Mouse (Mus musculus) thymus, adult 2 months (tissue): ENCODE results near the gene Mcrs1. TPM values are rescaled to one million over a fixed set of nuclear protein-coding genes. Genes with fewer than 3 reads are reported as not detected.

ENCODE experiments used
- DNase-seq: peaks from one replicate; pipeline ENCODE4 v3.0.0; 2021
- H3K27ac ChIP-seq: fragments of 200-500 bp; 2 replicates; pipeline ENCODE4 v1.5.1; 2012; ENCODE audit warnings: low read length, control low read depth; ENCODE audit not compliant: control insufficient read depth, insufficient read depth
- H3K27me3 ChIP-seq: fragments of 200-500 bp; 2 replicates; pipeline ENCODE4 v1.6.1; 2012; ENCODE audit warnings: mild to moderate bottlenecking, low read length, moderate library complexity, mixed read lengths; ENCODE audit not compliant: control insufficient read depth, insufficient read depth
- H3K36me3 ChIP-seq: fragments of 200-500 bp; 2 replicates; pipeline ENCODE4 v1.6.1; 2012; ENCODE audit warnings: mild to moderate bottlenecking, low read length, moderate library complexity; ENCODE audit not compliant: control insufficient read depth, insufficient read depth
- H3K4me1 ChIP-seq: fragments of 200-500 bp; replicated peaks from 2 replicates; pipeline ENCODE4 v1.6.1; 2012; ENCODE audit warnings: low read length; ENCODE audit not compliant: control insufficient read depth, insufficient read depth
- H3K4me3 ChIP-seq: fragments of 200-500 bp; 2 replicates; pipeline ENCODE4 v1.5.1; 2012; ENCODE audit warnings: mild to moderate bottlenecking, low read length, control low read depth, moderate library complexity; ENCODE audit not compliant: control insufficient read depth, insufficient read depth
- CTCF ChIP-seq: fragments of 200-500 bp; IDR thresholded peaks from 2 replicates; pipeline ENCODE4 v1.5.1; 2012; ENCODE audit warnings: mild to moderate bottlenecking, control low read depth, low read length, moderate library complexity, borderline replicate concordance; ENCODE audit not compliant: control insufficient read depth, poor library complexity, insufficient read depth; ENCODE audit errors: extremely low read depth
- POLR2A ChIP-seq: fragments of 200-500 bp; IDR thresholded peaks from 2 replicates; pipeline ENCODE4 v1.6.1; 2012; ENCODE audit warnings: mild to moderate bottlenecking, low read length, control low read depth, moderate library complexity; ENCODE audit not compliant: control insufficient read depth, poor library complexity, insufficient read depth; ENCODE audit errors: extremely low read depth
- WGBS: fragments of 180-500 bp; shearing (Covaris S2); methylation state at CpG from one replicate; pipeline ENCODE4 v1.1.7; 2018; 5-methylcytosine and 5-hydroxymethylcytosine counted together
- polyA plus RNA-seq: library from polyadenylated mRNA; depleted of rRNA; stranded (reverse); fragments of >200 nt; gene quantifications from 2 replicates; pipeline ENCODE4 v1.2.3, GENCODE M21; 2012; rRNA removed

Mcrs1 gene
- polyA plus RNA-seq, 1 experiment, result 131 TPM

GRCm38 (mm10) chr15:99217630-99218029, 34.1 kb downstream of the Mcrs1 start:
- Histone ChIP-seq H3K27ac (no peak overlapping the region), H3K4me3 (no peak overlapping the region), H3K4me1 (peaks cover 2% of the 10 kb centered on the region; the same call in 1 of the 2 replicates), H3K36me3 (no peaks in the 10 kb centered on the region), H3K27me3 (peaks cover 9% of the 10 kb centered on the region; the same call in 1 of the 2 replicates)
- TF ChIP-seq CTCF (no peak), POLR2A (no peak)
- WGBS, result 98% methylated on average over 4 of the region's 4 CpGs
- DNase-seq, result no peak

- no peaks in the 10 kb centered on the region; the same call in 1 of the 2 replicates for H3K27me3 ChIP-seq
- DNase-seq, result no peak
- H3K27ac ChIP-seq, result no peak overlapping the region
- no peak for TF ChIP-seq CTCF
- TF ChIP-seq POLR2A, result no peak
- no peaks in the 10 kb centered on the region for H3K36me3 ChIP-seq
- no peak overlapping the region for H3K4me3 ChIP-seq
- no peaks in the 10 kb centered on the region for H3K4me1 ChIP-seq
- 91% methylated on average over 11 of the region's 11 CpGs for WGBS
Observed at GRCm38 (mm10) chr15:99215741-99216463, 35.9 kb downstream of the Mcrs1 start.

DNA sequence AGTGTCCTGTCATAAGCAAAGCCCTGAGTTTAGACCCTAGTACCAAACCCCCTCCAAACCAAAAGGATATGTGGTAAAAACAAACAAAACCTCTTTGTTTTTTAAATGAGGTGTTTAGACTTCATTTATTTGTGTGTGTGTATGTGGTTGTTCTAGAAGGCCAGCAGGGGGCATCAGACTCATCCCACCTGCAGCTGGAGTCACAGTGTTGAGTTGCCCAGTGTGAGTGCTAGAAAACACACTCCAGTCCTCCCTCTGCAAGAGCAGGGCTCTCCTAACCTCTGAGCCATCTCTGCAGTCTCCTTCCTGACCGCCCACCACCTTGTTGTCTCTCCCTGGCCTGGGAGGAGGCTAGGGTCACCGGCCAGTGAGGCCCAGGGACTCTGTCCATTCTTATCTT, 36.8 kb downstream of the Mcrs1 start:
- TF ChIP-seq CTCF, result peak; percentile 55; the same call in 1 of the 2 replicates
- no peak for TF ChIP-seq POLR2A
- Histone ChIP-seq H3K27me3 (no peaks in the 10 kb centered on the region; the same call in 1 of the 2 replicates), H3K4me1 (no peaks in the 10 kb centered on the region), H3K36me3 (no peaks in the 10 kb centered on the region), H3K4me3 (no peak overlapping the region), H3K27ac (no peak overlapping the region)
- 94% methylated on average over 2 of the region's 2 CpGs for WGBS
- DNase-seq, result no peak

DNA sequence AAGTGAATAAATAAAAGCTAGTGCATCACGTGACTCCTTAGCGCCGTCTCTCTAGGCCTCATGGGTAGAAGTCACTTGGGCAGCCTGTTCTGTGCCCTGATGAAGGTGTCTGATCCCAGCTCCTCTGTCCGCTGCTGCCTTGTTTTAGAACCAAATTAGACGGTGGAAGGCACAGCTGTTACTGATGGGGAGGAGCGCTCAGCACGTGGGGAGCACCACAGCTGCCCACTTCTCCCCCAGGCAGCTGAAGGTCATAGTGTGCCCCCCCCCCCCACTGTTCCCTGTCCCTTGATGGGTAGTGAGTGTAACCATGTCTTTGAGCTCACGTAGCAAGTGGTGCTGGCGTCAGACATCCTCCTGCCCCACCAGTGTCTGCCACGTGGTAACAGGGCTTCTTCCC, 38.6 kb downstream of the Mcrs1 start:
- no peaks in the 10 kb centered on the region; the same call in 1 of the 2 replicates for H3K36me3 ChIP-seq
- WGBS, result 94% methylated on average over 10 of the region's 10 CpGs

DNA sequence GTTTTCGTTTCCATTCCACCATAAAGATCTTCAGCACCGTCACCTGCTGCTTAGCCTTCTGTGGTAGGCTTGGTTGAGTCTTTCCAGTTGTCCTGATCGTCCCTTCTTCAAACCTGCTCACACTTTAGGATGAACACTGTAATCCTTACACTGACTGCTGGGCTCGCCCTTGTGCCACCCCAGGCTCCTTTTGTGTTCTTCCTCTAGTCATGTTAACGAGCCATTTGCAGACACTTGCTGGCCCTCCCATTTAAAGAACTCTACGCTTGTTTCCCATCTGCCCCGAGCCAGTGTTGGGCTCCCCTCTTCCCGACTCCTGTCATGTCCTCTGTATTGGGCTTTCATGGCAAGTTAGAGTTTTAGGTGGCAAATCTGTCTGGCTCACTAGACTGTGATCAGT, 45.8 kb downstream of the Mcrs1 start:
- no peak for DNase-seq
- H3K27me3 ChIP-seq, result no peaks in the 10 kb centered on the region
- H3K27ac ChIP-seq, result no peak overlapping the region
- TF ChIP-seq POLR2A (no peak), CTCF (no peak)
- no peak overlapping the region for H3K4me3 ChIP-seq
- H3K4me1 ChIP-seq, result peaks cover 14% of the 10 kb centered on the region
- WGBS, result 96% methylated on average over 8 of the region's 8 CpGs
- H3K36me3 ChIP-seq, result no peaks in the 10 kb centered on the region; the same call in 1 of the 2 replicates

More for the DNA sequence above, 38.6 kb downstream of the Mcrs1 start:
- DNase-seq, result no peak
- Histone ChIP-seq H3K27me3 (no peaks in the 10 kb centered on the region), H3K4me3 (no peak overlapping the region), H3K4me1 (no peaks in the 10 kb centered on the region), H3K27ac (no peak overlapping the region)
- TF ChIP-seq CTCF (no peak), POLR2A (no peak)

DNA sequence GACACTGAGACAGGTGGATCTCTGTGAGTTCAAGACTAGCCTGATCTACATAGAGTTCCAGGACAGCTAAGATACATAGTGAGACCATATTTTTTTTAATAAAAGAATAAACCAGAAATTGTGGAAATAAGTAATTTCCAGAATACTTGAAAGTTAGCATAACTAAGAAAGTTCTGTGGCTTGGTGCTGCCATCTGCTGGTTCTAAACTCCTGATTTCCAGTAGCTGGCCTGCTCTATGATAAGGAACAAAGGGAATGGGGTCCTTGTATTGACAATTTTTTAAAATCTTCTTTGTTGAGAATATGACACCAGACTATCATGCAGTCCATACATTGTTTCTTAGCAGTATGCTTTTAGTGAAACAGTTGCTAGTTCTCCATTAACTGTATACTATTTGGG, 53.0 kb downstream of the Mcrs1 start:
- TF ChIP-seq POLR2A (no peak), CTCF (no peak)
- Histone ChIP-seq H3K4me1 (peaks cover 18% of the 10 kb centered on the region), H3K27me3 (no peaks in the 10 kb centered on the region), H3K27ac (no peak overlapping the region), H3K36me3 (no peaks in the 10 kb centered on the region), H3K4me3 (no peak overlapping the region)
- DNase-seq, result peak; percentile 26

DNA sequence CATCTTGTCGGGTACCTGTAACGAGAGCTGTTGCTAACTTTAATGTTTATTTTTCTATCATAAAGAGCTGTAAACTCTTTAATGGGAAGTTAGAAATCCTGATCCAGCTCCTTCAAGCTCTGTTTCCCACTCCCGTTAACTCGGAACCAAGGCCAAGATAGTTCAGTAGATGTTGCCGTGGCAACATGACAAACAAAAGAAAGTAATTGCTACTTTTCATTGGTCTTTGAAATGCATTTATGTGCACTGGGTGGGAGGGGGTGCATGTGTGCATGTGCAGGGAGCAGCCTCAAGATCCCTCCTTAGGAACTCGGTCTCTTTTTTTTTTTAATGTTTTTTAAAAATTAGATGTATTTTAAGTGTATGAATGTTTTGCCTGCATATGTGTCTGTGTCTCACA, 56.7 kb downstream of the Mcrs1 start:
- H3K27me3 ChIP-seq, result no peaks in the 10 kb centered on the region
- H3K4me1 ChIP-seq, result peaks cover 5% of the 10 kb centered on the region
- H3K36me3 ChIP-seq, result no peaks in the 10 kb centered on the region
- TF ChIP-seq POLR2A, result no peak
- no peak for TF ChIP-seq CTCF
- no peak for DNase-seq
- no peak overlapping the region for H3K27ac ChIP-seq
- H3K4me3 ChIP-seq, result no peak overlapping the region
- 91% methylated on average over 6 of the region's 6 CpGs for WGBS

DNA sequence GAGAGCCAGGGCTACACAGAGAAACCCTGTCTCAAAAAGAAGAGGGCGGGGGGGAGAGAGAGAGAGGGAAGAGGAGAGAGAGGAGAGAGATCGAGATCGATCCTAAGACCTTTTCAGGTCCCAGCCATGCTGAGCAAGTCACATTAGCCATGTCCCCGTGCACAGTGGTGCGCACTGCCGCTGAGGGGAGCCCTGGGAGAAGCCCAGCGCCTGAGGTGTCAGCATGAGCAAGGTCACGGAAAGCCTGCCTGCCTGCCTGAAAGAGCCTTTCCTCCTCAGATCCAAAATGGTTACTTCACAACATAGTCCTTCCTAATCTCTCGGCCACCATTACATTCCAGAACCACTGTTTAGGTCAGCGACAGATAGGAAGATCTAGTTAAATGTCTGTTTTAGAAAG, 57.4 kb downstream of the Mcrs1 start:
- Histone ChIP-seq H3K4me3 (no peak overlapping the region), H3K4me1 (no peaks in the 10 kb centered on the region), H3K27ac (no peak overlapping the region), H3K27me3 (no peaks in the 10 kb centered on the region), H3K36me3 (no peaks in the 10 kb centered on the region)
- DNase-seq, result no peak
- 92% methylated on average over 10 of the region's 10 CpGs for WGBS
- TF ChIP-seq POLR2A (no peak), CTCF (no peak)

Other genes with a start within 250 kb of the Mcrs1 start
- 294 and 330 TPM in 2 replicates for gene Tuba1c, start 222.1 kb downstream of the Mcrs1 start, polyA plus RNA-seq
- 1.9 and 2.3 TPM in 2 replicates for gene Prph, start 196.8 kb downstream of the Mcrs1 start, polyA plus RNA-seq
- 40.8 and 57.0 TPM in 2 replicates for gene Troap, start 177.4 kb downstream of the Mcrs1 start, polyA plus RNA-seq
- 0.08 and 0.27 TPM in 2 replicates for gene C1ql4, start 164.1 kb downstream of the Mcrs1 start, polyA plus RNA-seq
- gene Dnajc22, start 158.8 kb downstream of the Mcrs1 start, polyA plus RNA-seq, result 0.39 and 0.46 TPM in 2 replicates
- gene Spats2, start 126.0 kb downstream of the Mcrs1 start, polyA plus RNA-seq, result 11.8 and 12.2 TPM in 2 replicates
- gene Kcnh3, start 27.1 kb downstream of the Mcrs1 start, polyA plus RNA-seq, result 83.5 and 85.5 TPM in 2 replicates
- 29.3 and 37.0 TPM in 2 replicates for gene Prpf40b, start 43.1 kb upstream of the Mcrs1 start, polyA plus RNA-seq
- gene Fam186b, start 43.9 kb upstream of the Mcrs1 start, polyA plus RNA-seq, result 0.04 and 0.11 TPM in 2 replicates
- 55.5 and 59.6 TPM in 2 replicates for gene Fmnl3, start 118.5 kb upstream of the Mcrs1 start, polyA plus RNA-seq
- 723 and 818 TPM in 2 replicates for gene Tmbim6, start 140.9 kb upstream of the Mcrs1 start, polyA plus RNA-seq
- 48.1 and 48.6 TPM in 2 replicates for gene Nckap5l, start 205.8 kb upstream of the Mcrs1 start, polyA plus RNA-seq
- 12.4 and 13.7 TPM in 2 replicates for gene Bcdin3d, start 222.8 kb upstream of the Mcrs1 start, polyA plus RNA-seq